Mouse (Mus musculus) frontal cortex, adult (tissue): Measurements from ENCODE around the gene Ephb2.

ENCODE experiments used
- ATAC-seq: cut with Nextera tagmentation; 2 replicates; pipeline ENCODE4 v1.9.2; 2017; ENCODE audit warnings: mild to moderate bottlenecking, moderate library complexity, mixed read lengths; ENCODE audit not compliant: low TSS enrichment

The Ephb2 gene

GRCm38 (mm10) chr4:136761713-136762380 is 73.9 kb downstream of the Ephb2 start:
- no peak for ATAC-seq

- ATAC-seq, result no peak
These were observed 74.9 kb downstream of the Ephb2 start for GRCm38 (mm10) chr4:136760882-136761281.

- ATAC-seq, result no peak
These were observed 78.7 kb downstream of the Ephb2 start for GRCm38 (mm10) chr4:136757096-136757495.

GRCm38 (mm10) chr4:136756486-136756885 is 79.3 kb downstream of the Ephb2 start:
- no peak for ATAC-seq

GRCm38 (mm10) chr4:136755364-136755811 is 80.4 kb downstream of the Ephb2 start:
- peak; percentile 63 for ATAC-seq

- no peak for ATAC-seq
These were observed 81.5 kb downstream of the Ephb2 start for GRCm38 (mm10) chr4:136754256-136754655.

GRCm38 (mm10) chr4:136751355-136752020 is 84.3 kb downstream of the Ephb2 start:
- ATAC-seq, result no peak

- no peak for ATAC-seq
These were observed 85.0 kb downstream of the Ephb2 start for GRCm38 (mm10) chr4:136750578-136751338.

GRCm38 (mm10) chr4:136749851-136750577 is 85.8 kb downstream of the Ephb2 start:
- peak; percentile 81 for ATAC-seq

- no peak for ATAC-seq
These were observed 86.4 kb downstream of the Ephb2 start for GRCm38 (mm10) chr4:136749431-136749830.

GRCm38 (mm10) chr4:136748842-136749392 is 86.9 kb downstream of the Ephb2 start:
- ATAC-seq, result no peak

GRCm38 (mm10) chr4:136746516-136746915 is 89.3 kb downstream of the Ephb2 start:
- no peak for ATAC-seq

GRCm38 (mm10) chr4:136742677-136743076 is 93.1 kb downstream of the Ephb2 start:
- no peak for ATAC-seq

- ATAC-seq, result peak; percentile 86
These were observed 93.9 kb downstream of the Ephb2 start for GRCm38 (mm10) chr4:136741840-136742239.

GRCm38 (mm10) chr4:136740963-136741362 is 94.8 kb downstream of the Ephb2 start:
- no peak for ATAC-seq

GRCm38 (mm10) chr4:136739189-136739588 is 96.6 kb downstream of the Ephb2 start:
- no peak for ATAC-seq

GRCm38 (mm10) chr4:136738291-136738690 is 97.5 kb downstream of the Ephb2 start:
- ATAC-seq, result no peak

- no peak for ATAC-seq
These were observed 99.9 kb downstream of the Ephb2 start for GRCm38 (mm10) chr4:136735856-136736255.

GRCm38 (mm10) chr4:136734210-136734803 is 101.5 kb downstream of the Ephb2 start:
- ATAC-seq, result no peak

- ATAC-seq, result no peak
These were observed 102.4 kb downstream of the Ephb2 start for GRCm38 (mm10) chr4:136733217-136733865.
